Mouse (Mus musculus): ENCODE data around the gene Eif4b.

DNA sequence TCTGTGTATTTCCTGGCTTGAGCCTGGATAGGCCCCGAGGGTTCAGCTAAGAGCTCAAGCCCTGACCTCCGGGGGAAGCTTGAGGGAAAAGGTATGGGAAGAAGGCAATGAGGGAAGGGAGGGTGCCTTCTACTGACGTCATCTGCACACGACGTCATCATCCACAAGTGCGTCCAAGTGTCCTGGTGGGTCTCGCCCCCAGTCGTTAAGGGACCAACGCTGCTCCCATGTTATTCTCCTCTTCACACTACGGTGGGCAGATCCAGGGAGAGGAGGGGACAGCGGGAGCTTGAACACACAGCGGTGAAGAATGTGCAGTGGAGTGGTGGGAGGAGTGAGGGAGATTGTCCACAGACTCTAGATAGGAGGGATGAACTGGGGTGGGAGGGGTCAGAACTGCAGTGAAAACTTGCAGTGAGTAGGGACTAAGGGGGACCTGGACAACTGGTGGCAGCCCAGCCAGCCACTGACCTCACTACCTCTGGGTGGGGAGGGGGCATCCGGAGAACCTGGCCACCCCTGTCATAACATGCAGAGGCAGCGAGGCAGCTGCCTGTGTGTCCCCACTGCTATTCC, 29.9 kb downstream of the Eif4b start:
- TF ChIP-seq CTCF (IDR thresholded peaks at IDR 0.05; ENCODE audit: low read depth, low read length): no peak
- no peak for TF ChIP-seq POLR2A (IDR thresholded peaks at IDR 0.05; ENCODE audit: extremely low read depth, insufficient read depth, low read length)
